ENCODE assay signal across 28 mouse cellular contexts in genomic region chr12:68045686-68046085, GRCm38 (mm10).
A peak's percentile ranks its signal among the peaks of the same experiment; 100 is the strongest.
DNase-seq lines count a peak whose midpoint lies in the region; ATAC-seq and TF ChIP-seq lines count a peak whose summit lies in the region.
"Had no signal": no experiment of that assay in that cellular context is flagged by ENCODE, and none has a peak within 500 bp of the region (broad histone marks: within the 10 kb centered on the region; RNA-seq: fewer than 3 reads in every experiment).

No protein-coding gene starts in this region.

- no peak overlapping the region for H3K4me2 ChIP-seq in forebrain, embryonic 14.5 days (ENCODE audit: low read length)
- no peak overlapping the region for H3K4me2 ChIP-seq in forebrain, embryonic 15.5 days (replicated peaks)
- no peak overlapping the region for H3K4me2 ChIP-seq in hindbrain, postnatal 0 days (ENCODE audit: low read depth, low read length)
- H3K4me2 ChIP-seq: embryonic facial prominence, embryonic 15.5 days; hindbrain, embryonic 12.5 days had no signal

- DNase-seq in forebrain, embryonic 14.5 days (ENCODE audit: low spot score), result peak; percentile 37
- DNase-seq in 3134 (ENCODE audit: extremely low read depth, insufficient read length, low spot score), result peak; percentile 58
- DNase-seq in Muller cell, postnatal 12 days (ENCODE audit: inconsistent ontology term), result peak; percentile 9
- DNase-seq in brain, embryonic 14.5 days (ENCODE audit: low read depth), result peak; percentile 20
- no peak for DNase-seq in embryo, embryonic 11 days
- DNase-seq in kidney, adult 18-20 months, result no peak
- DNase-seq in hindbrain, postnatal 0 days (ENCODE audit: low spot score), result no peak
- DNase-seq: adrenal gland, adult 2 months; adrenal gland, postnatal 36 days; cerebellum, adult 11-12 months; cerebellum, adult 9-10 months; cerebellum, postnatal 25 days; gastrocnemius, postnatal 36 days; heart, adult 11 months; heart, postnatal 10 days; heart, postnatal 4 days; kidney, adult 11 months had no signal

- no peak overlapping the region for H3K27ac ChIP-seq in forebrain, embryonic 14.5 days (ENCODE audit: low read depth, low read length)
- no peak overlapping the region for H3K27ac ChIP-seq in forebrain, embryonic 15.5 days (replicated peaks)
- no peak overlapping the region for H3K27ac ChIP-seq in hindbrain, postnatal 0 days
- H3K27ac ChIP-seq: embryonic facial prominence, embryonic 15.5 days; forebrain, embryonic 10.5 days; heart, embryonic 10.5 days; hindbrain, embryonic 12.5 days had no signal

- H3K9me3 ChIP-seq in forebrain, embryonic 14.5 days (replicated peaks; ENCODE audit: control insufficient read depth, low read length), result no peaks in the 10 kb centered on the region
- no peaks in the 10 kb centered on the region for H3K9me3 ChIP-seq in forebrain, embryonic 15.5 days
- no peaks in the 10 kb centered on the region for H3K9me3 ChIP-seq in hindbrain, postnatal 0 days (ENCODE audit: low read length)
- H3K9me3 ChIP-seq: embryonic facial prominence, embryonic 15.5 days; forebrain, embryonic 10.5 days; heart, embryonic 10.5 days; hindbrain, embryonic 12.5 days had no signal

- no peak for TF ChIP-seq POLR2A in brain, embryonic 14.5 days (IDR thresholded peaks at IDR 0.05; ENCODE audit: borderline replicate concordance, extremely low read depth, insufficient read depth, insufficient read length, poor library complexity, severe bottlenecking)

- H3K4me1 ChIP-seq in forebrain, embryonic 14.5 days (ENCODE audit: control insufficient read depth, insufficient read depth, low read length), result no peaks in the 10 kb centered on the region
- H3K4me1 ChIP-seq in forebrain, embryonic 15.5 days, result no peaks in the 10 kb centered on the region
- H3K4me1 ChIP-seq in hindbrain, postnatal 0 days (ENCODE audit: insufficient read depth, low read length), result no peaks in the 10 kb centered on the region
- H3K4me1 ChIP-seq: embryonic facial prominence, embryonic 15.5 days; forebrain, embryonic 10.5 days; heart, embryonic 10.5 days; hindbrain, embryonic 12.5 days had no signal

- no peaks in the 10 kb centered on the region for H3K27me3 ChIP-seq in forebrain, embryonic 14.5 days (replicated peaks; ENCODE audit: control insufficient read depth, insufficient read depth, low read length)
- no peaks in the 10 kb centered on the region for H3K27me3 ChIP-seq in forebrain, embryonic 15.5 days
- H3K27me3 ChIP-seq in hindbrain, postnatal 0 days (ENCODE audit: insufficient read depth, low read length), result no peaks in the 10 kb centered on the region
- H3K27me3 ChIP-seq: embryonic facial prominence, embryonic 15.5 days; hindbrain, embryonic 12.5 days; Patski had no signal

- no peak overlapping the region for H3K4me3 ChIP-seq in forebrain, embryonic 14.5 days (ENCODE audit: low read depth, low read length)
- no peak overlapping the region for H3K4me3 ChIP-seq in forebrain, embryonic 15.5 days
- H3K4me3 ChIP-seq in hindbrain, postnatal 0 days (ENCODE audit: low read length), result no peak overlapping the region
- H3K4me3 ChIP-seq: embryonic facial prominence, embryonic 15.5 days; erythroblast, embryonic 14.5 days; forebrain, embryonic 10.5 days; heart, embryonic 10.5 days; hindbrain, embryonic 12.5 days had no signal

- no peak for TF ChIP-seq CTCF in brain, embryonic 14.5 days (IDR thresholded peaks at IDR 0.05; ENCODE audit: borderline replicate concordance, extremely low read depth, insufficient read depth, insufficient read length)
- TF ChIP-seq CTCF in hindbrain, postnatal 0 days (IDR thresholded peaks at IDR 0.05; ENCODE audit: low read depth), result no peak

- no peak overlapping the region for H3K9ac ChIP-seq in forebrain, embryonic 14.5 days (ENCODE audit: low read length)
- no peak overlapping the region for H3K9ac ChIP-seq in forebrain, embryonic 15.5 days (replicated peaks)
- no peak overlapping the region for H3K9ac ChIP-seq in hindbrain, postnatal 0 days (replicated peaks; ENCODE audit: low read length)
- H3K9ac ChIP-seq: embryonic facial prominence, embryonic 15.5 days; hindbrain, embryonic 12.5 days had no signal

- WGBS in forebrain, embryonic 14.5 days, result 77% methylated on average over 2 of the region's 2 CpGs
- WGBS in forebrain, embryonic 15.5 days, result 62% methylated on average over 2 of the region's 2 CpGs
- WGBS in hindbrain, postnatal 0 days, result 58% methylated on average over 2 of the region's 2 CpGs

- ATAC-seq in forebrain, embryonic 14.5 days, result no peak
- ATAC-seq in forebrain, embryonic 15.5 days (replicated peaks), result no peak
- ATAC-seq in hindbrain, postnatal 0 days, result no peak
- ATAC-seq: activated CD4-positive, CD25-positive, alpha-beta regulatory T cell, adult 4 months; CD4-positive, CD25-positive, alpha-beta regulatory T cell, adult 4 months; hindbrain, embryonic 16.5 days; Patski had no signal

- H3K36me3 ChIP-seq in forebrain, embryonic 14.5 days (ENCODE audit: control insufficient read depth, insufficient read depth, low read length), result no peaks in the 10 kb centered on the region
- no peaks in the 10 kb centered on the region for H3K36me3 ChIP-seq in forebrain, embryonic 15.5 days
- H3K36me3 ChIP-seq in hindbrain, postnatal 0 days (ENCODE audit: insufficient read depth, low read length), result no peaks in the 10 kb centered on the region
- H3K36me3 ChIP-seq: embryonic facial prominence, embryonic 15.5 days; forebrain, embryonic 10.5 days; G1E; heart, embryonic 10.5 days; hindbrain, embryonic 12.5 days had no signal

Comparison
In these comparisons a context has a peak if more than half of its experiments do, and no peak if none do; other contexts are left out.
1. DNase-seq: peak in forebrain, embryonic 14.5 days (single experiment), 3134 (single experiment), Muller cell, postnatal 12 days (single experiment) and brain, embryonic 14.5 days (single experiment); none in embryo, embryonic 11 days (single experiment), kidney, adult 18-20 months (single experiment) and hindbrain, postnatal 0 days (single experiment).